Mouse (Mus musculus): ENCODE data around the gene Slc35d1. TPM values are rescaled to one million over a fixed set of nuclear protein-coding genes. Genes with fewer than 3 reads are reported as not detected.
A peak's percentile ranks its signal among the peaks of the same experiment; 100 is the strongest.

The Slc35d1 gene
- polyA plus RNA-seq, 1 experiment, result 9.9 TPM

- H3K4me3 ChIP-seq (ENCODE audit: insufficient read depth, low read length), result no peak overlapping the region
- no peaks in the 10 kb centered on the region for H3K4me1 ChIP-seq (ENCODE audit: control insufficient read depth, insufficient read depth, low read length)
- TF ChIP-seq CTCF (IDR thresholded peaks at IDR 0.05; ENCODE audit: extremely low read depth, insufficient read depth, low read length) (no peak), POLR2A (IDR thresholded peaks at IDR 0.05; ENCODE audit: extremely low read depth, insufficient read depth, low read length) (no peak)
- no peak overlapping the region for H3K27ac ChIP-seq (ENCODE audit: insufficient read depth, low read length)
Measured at GRCm38 (mm10) chr4:103197401-103197800, 17.6 kb downstream of the Slc35d1 start.

GRCm38 (mm10) chr4:103192421-103192820, 22.5 kb downstream of the Slc35d1 start:
- H3K4me1 ChIP-seq (ENCODE audit: control insufficient read depth, insufficient read depth, low read length), result no peaks in the 10 kb centered on the region
- no peak overlapping the region for H3K27ac ChIP-seq (ENCODE audit: insufficient read depth, low read length)
- no peak for TF ChIP-seq CTCF (IDR thresholded peaks at IDR 0.05; ENCODE audit: extremely low read depth, insufficient read depth, low read length)
- TF ChIP-seq POLR2A (IDR thresholded peaks at IDR 0.05; ENCODE audit: extremely low read depth, insufficient read depth, low read length), result no peak
- no peak overlapping the region for H3K4me3 ChIP-seq (ENCODE audit: insufficient read depth, low read length)

DNA sequence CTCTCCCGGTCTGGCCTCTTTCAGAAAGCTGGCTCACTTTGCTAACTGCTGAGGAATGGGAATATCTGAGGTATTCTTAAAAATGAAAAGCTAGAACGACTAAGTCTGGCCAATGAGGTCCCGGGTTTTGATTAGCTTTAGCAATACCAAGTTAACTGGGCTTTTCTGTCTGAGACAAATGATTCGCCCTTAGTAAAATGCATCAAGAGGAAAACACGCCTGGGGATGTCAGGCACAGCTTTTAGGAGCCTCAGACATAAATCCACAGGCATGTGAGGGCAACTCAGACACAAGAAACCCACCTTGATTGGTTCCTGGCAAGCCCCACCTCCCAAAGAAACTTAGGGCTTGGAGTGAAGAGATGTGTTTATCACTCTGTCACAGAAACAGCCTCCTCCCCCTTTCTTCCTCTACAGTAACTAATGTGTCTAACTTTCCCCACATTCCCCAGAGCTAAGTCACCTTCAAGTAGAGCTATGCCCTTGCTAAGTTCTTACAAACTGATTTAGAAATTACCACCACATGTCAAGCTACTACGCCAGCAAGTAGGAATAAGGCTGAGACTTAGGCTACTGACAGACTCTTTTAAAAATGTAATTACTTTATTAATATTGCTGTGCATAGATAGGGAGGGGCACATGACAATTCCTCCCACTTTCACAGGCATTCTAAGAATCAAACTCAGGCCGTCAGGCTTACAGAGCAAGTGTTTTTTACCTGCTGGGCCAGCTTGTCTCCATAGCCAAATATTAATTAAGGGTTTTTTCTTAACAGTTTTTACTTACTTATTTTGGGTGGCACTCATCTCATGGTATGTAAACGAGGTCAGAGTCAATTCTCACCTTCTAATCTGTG, 26.0 kb downstream of the Slc35d1 start:
- Histone ChIP-seq H3K4me1 (ENCODE audit: control insufficient read depth, insufficient read depth, low read length) (no peaks in the 10 kb centered on the region), H3K27ac (ENCODE audit: insufficient read depth, low read length) (no peak overlapping the region), H3K4me3 (ENCODE audit: insufficient read depth, low read length) (no peak overlapping the region)
- no peak for TF ChIP-seq POLR2A (IDR thresholded peaks at IDR 0.05; ENCODE audit: extremely low read depth, insufficient read depth, low read length)
- no peak for TF ChIP-seq CTCF (IDR thresholded peaks at IDR 0.05; ENCODE audit: extremely low read depth, insufficient read depth, low read length)

- no peak for TF ChIP-seq POLR2A (IDR thresholded peaks at IDR 0.05; ENCODE audit: extremely low read depth, insufficient read depth, low read length)
- no peak for TF ChIP-seq CTCF (IDR thresholded peaks at IDR 0.05; ENCODE audit: extremely low read depth, insufficient read depth, low read length)
- H3K4me3 ChIP-seq (ENCODE audit: insufficient read depth, low read length), result no peak overlapping the region
- H3K27ac ChIP-seq (ENCODE audit: insufficient read depth, low read length), result no peak overlapping the region
- H3K4me1 ChIP-seq (ENCODE audit: control insufficient read depth, insufficient read depth, low read length), result peaks cover 7% of the 10 kb centered on the region; the same call in 1 of the 2 replicates
Measured at GRCm38 (mm10) chr4:103180300-103180888, 34.6 kb downstream of the Slc35d1 start.

- Histone ChIP-seq H3K27ac (ENCODE audit: insufficient read depth, low read length) (no peak overlapping the region), H3K4me3 (ENCODE audit: insufficient read depth, low read length) (no peak overlapping the region), H3K4me1 (ENCODE audit: control insufficient read depth, insufficient read depth, low read length) (peaks cover 7% of the 10 kb centered on the region; the same call in 1 of the 2 replicates)
- no peak for TF ChIP-seq CTCF (IDR thresholded peaks at IDR 0.05; ENCODE audit: extremely low read depth, insufficient read depth, low read length)
- no peak for TF ChIP-seq POLR2A (IDR thresholded peaks at IDR 0.05; ENCODE audit: extremely low read depth, insufficient read depth, low read length)
Measured at GRCm38 (mm10) chr4:103179581-103179980, 35.4 kb downstream of the Slc35d1 start.

GRCm38 (mm10) chr4:103178635-103179318, 36.2 kb downstream of the Slc35d1 start:
- peak overlapping the region; percentile 45; the same call in 1 of the 2 replicates for H3K27ac ChIP-seq (ENCODE audit: insufficient read depth, low read length)
- peaks cover 7% of the 10 kb centered on the region; the same call in 1 of the 2 replicates for H3K4me1 ChIP-seq (ENCODE audit: control insufficient read depth, insufficient read depth, low read length)
- TF ChIP-seq POLR2A (IDR thresholded peaks at IDR 0.05; ENCODE audit: extremely low read depth, insufficient read depth, low read length) (no peak), CTCF (IDR thresholded peaks at IDR 0.05; ENCODE audit: extremely low read depth, insufficient read depth, low read length) (no peak)
- no peak overlapping the region for H3K4me3 ChIP-seq (ENCODE audit: insufficient read depth, low read length)

- no peak for TF ChIP-seq POLR2A (IDR thresholded peaks at IDR 0.05; ENCODE audit: extremely low read depth, insufficient read depth, low read length)
- TF ChIP-seq CTCF (IDR thresholded peaks at IDR 0.05; ENCODE audit: extremely low read depth, insufficient read depth, low read length), result no peak
- Histone ChIP-seq H3K4me3 (ENCODE audit: insufficient read depth, low read length) (no peak overlapping the region), H3K27ac (ENCODE audit: insufficient read depth, low read length) (no peak overlapping the region), H3K4me1 (ENCODE audit: control insufficient read depth, insufficient read depth, low read length) (peaks cover 8% of the 10 kb centered on the region; the same call in 1 of the 2 replicates)
Measured at GRCm38 (mm10) chr4:103177681-103178080, 37.3 kb downstream of the Slc35d1 start.

- no peak overlapping the region for H3K27ac ChIP-seq (ENCODE audit: insufficient read depth, low read length)
- no peak overlapping the region for H3K4me3 ChIP-seq (ENCODE audit: insufficient read depth, low read length)
- TF ChIP-seq POLR2A (IDR thresholded peaks at IDR 0.05; ENCODE audit: extremely low read depth, insufficient read depth, low read length), result no peak
- H3K4me1 ChIP-seq (ENCODE audit: control insufficient read depth, insufficient read depth, low read length), result peaks cover 7% of the 10 kb centered on the region; the same call in 1 of the 2 replicates
Measured at GRCm38 (mm10) chr4:103174001-103174400, 41.0 kb downstream of the Slc35d1 start.

DNA sequence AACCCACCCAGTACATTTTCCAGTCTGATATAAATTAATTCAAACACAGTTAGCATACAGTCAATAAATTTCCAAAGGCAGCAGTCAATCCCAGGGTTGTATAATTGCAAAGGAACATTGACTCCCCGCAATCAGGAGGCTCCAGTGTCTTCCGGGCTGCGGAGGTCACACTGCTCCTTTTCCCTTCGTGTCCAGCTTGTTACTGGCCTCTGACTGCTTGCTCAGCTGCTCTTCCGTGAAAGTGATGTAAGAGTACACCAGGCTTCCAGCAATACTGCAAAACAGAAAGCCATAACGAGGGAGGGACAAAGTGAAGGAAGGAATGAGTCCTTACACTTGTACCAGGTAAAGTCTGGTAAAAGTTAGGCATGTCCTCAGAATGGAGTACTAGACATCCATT, 41.5 kb downstream of the Slc35d1 start:
- no peak overlapping the region for H3K4me3 ChIP-seq (ENCODE audit: insufficient read depth, low read length)
- H3K27ac ChIP-seq (ENCODE audit: insufficient read depth, low read length), result no peak overlapping the region
- peaks cover 7% of the 10 kb centered on the region; the same call in 1 of the 2 replicates for H3K4me1 ChIP-seq (ENCODE audit: control insufficient read depth, insufficient read depth, low read length)
- TF ChIP-seq POLR2A (IDR thresholded peaks at IDR 0.05; ENCODE audit: extremely low read depth, insufficient read depth, low read length) (no peak), CTCF (IDR thresholded peaks at IDR 0.05; ENCODE audit: extremely low read depth, insufficient read depth, low read length) (no peak)
